In the genomic region with DNA sequence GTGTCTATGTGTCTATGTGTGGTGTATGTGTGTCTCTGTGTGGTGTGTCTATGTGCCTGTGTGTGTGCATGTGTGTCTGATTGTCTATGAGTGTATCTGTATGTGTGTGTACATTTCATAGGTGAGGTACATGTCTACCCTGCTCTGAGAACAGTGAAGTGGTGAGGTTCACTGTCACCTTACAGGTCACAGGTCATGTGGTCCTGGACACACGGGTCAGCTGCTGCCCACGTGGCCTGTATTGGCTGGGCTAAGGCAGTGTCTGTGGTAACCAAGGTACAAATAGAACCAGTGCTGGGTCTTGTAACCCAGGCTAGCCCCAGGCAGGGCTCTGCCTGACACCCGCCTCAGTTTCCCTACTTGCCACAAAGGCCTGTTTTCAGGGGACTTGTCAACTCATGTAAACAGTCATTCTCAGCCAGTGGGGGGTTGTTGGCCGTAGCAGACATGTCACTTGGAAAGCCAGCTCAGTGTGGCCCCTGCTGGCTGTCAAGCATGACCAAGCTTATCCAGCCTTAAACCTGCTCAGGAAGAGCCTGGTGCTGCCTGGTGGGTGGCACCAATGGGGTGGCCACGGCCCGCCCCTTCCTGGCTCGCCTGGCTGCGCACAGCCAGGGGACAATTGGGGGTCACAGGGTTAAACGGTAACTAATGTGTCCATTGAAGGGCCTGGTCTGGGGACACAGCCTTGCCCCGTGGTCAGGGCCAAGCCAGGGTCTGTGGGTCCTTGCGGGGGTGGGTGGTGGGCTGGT, we compare ENCODE assay signal across 13 mouse cellular contexts. TPM values are rescaled to one million over a fixed set of nuclear protein-coding genes. Genes with fewer than 3 reads are reported as not detected.
A peak's percentile ranks its signal among the peaks of the same experiment; 100 is the strongest.
DNase-seq lines count a peak whose midpoint lies in the region; ATAC-seq and TF ChIP-seq lines count a peak whose summit lies in the region.
"Had no signal": no experiment of that assay in that cellular context is flagged by ENCODE, and none has a peak within 500 bp of the region (broad histone marks: within the 10 kb centered on the region; RNA-seq: fewer than 3 reads in every experiment).

No protein-coding gene starts in this region.

- H3K27ac ChIP-seq in heart, embryonic 15.5 days = no peak overlapping the region
- peak overlapping the region; percentile 52; the same call in 1 of the 2 replicates for H3K27ac ChIP-seq in kidney, adult 2 months (ENCODE audit: insufficient read depth, low read depth, low read length)
- H3K27ac ChIP-seq in liver, embryonic 12.5 days = peak overlapping the region; percentile 71
- H3K27ac ChIP-seq in gastrocnemius, adult 2 months = no peak overlapping the region
- no peak overlapping the region for H3K27ac ChIP-seq in midbrain, embryonic 11.5 days (ENCODE audit: low read depth, low read length)
- H3K27ac ChIP-seq: neural tube, embryonic 12.5 days had no signal

- DNase-seq in heart, postnatal 4 days = no peak
- DNase-seq in kidney, adult 2 months = peak; percentile 79
- DNase-seq in gastrocnemius, adult 2 months = no peak
- DNase-seq in spleen, postnatal 4 days (ENCODE audit: low spot score in 2 of 2) = no peak
- DNase-seq in midbrain, embryonic 11.5 days (ENCODE audit: low spot score, missing footprints) = no peak
- DNase-seq: right cerebral cortex, postnatal 4 days had no signal

- no peak overlapping the region for H3K9ac ChIP-seq in heart, embryonic 15.5 days
- no peak overlapping the region for H3K9ac ChIP-seq in liver, embryonic 12.5 days
- no peak overlapping the region for H3K9ac ChIP-seq in midbrain, embryonic 11.5 days (ENCODE audit: low read length)
- H3K9ac ChIP-seq: neural tube, embryonic 12.5 days had no signal

- TF ChIP-seq CTCF in E14TG2a.4 (conservative IDR thresholded peaks at IDR 0.05; ENCODE audit: low read length) = no peak
- no peak for TF ChIP-seq CTCF in kidney, adult 2 months (conservative IDR thresholded peaks at IDR 0.05; ENCODE audit: insufficient read depth, insufficient read length, low read depth, low read length)
- TF ChIP-seq CTCF in gastrocnemius, adult 2 months (IDR thresholded peaks at IDR 0.05) = no peak

- peak overlapping the region; percentile 59; the same call in 1 of the 2 replicates for H3K4me2 ChIP-seq in heart, embryonic 15.5 days
- peak overlapping the region; percentile 15; the same call in 1 of the 2 replicates for H3K4me2 ChIP-seq in liver, embryonic 12.5 days
- no peak overlapping the region for H3K4me2 ChIP-seq in midbrain, embryonic 11.5 days

- no peaks in the 10 kb centered on the region for H3K9me3 ChIP-seq in heart, embryonic 15.5 days (replicated peaks)
- no peaks in the 10 kb centered on the region for H3K9me3 ChIP-seq in E14TG2a.4 (ENCODE audit: low read length)
- H3K9me3 ChIP-seq in liver, embryonic 12.5 days (replicated peaks) = no peaks in the 10 kb centered on the region
- H3K9me3 ChIP-seq in midbrain, embryonic 11.5 days (ENCODE audit: control insufficient read depth, low read length) = no peaks in the 10 kb centered on the region
- H3K9me3 ChIP-seq: neural tube, embryonic 12.5 days had no signal

- no peak for TF ChIP-seq POLR2A in kidney, adult 2 months (IDR thresholded peaks at IDR 0.05; ENCODE audit: low read depth, low read length)

- intact Hi-C loops in gastrocnemius, adult 2 months (cut with DNase I) = loop anchor here (2.0 kb wide), 1 partner anchor 15 kb away; no protein-coding TSS in a partner anchor

- H3K36me3 ChIP-seq in heart, embryonic 15.5 days = no peaks in the 10 kb centered on the region; the same call in 1 of the 2 replicates
- H3K36me3 ChIP-seq in E14TG2a.4 (ENCODE audit: insufficient read depth, low read length) = no peaks in the 10 kb centered on the region; the same call in 1 of the 2 replicates
- H3K36me3 ChIP-seq in kidney, adult 2 months (ENCODE audit: control insufficient read depth, insufficient read depth, low read length) = no peaks in the 10 kb centered on the region
- peaks cover 73% of the 10 kb centered on the region for H3K36me3 ChIP-seq in liver, embryonic 12.5 days
- H3K36me3 ChIP-seq in midbrain, embryonic 11.5 days (ENCODE audit: control insufficient read depth, insufficient read depth, low read length) = no peaks in the 10 kb centered on the region

- no peaks in the 10 kb centered on the region for H3K27me3 ChIP-seq in heart, embryonic 15.5 days
- H3K27me3 ChIP-seq in E14TG2a.4 (ENCODE audit: insufficient read depth, low read length) = no peaks in the 10 kb centered on the region; the same call in 1 of the 2 replicates
- no peaks in the 10 kb centered on the region for H3K27me3 ChIP-seq in kidney, adult 2 months (replicated peaks; ENCODE audit: control insufficient read depth, insufficient read depth, low read length)
- no peaks in the 10 kb centered on the region for H3K27me3 ChIP-seq in liver, embryonic 12.5 days (replicated peaks)
- no peaks in the 10 kb centered on the region; the same call in 1 of the 2 replicates for H3K27me3 ChIP-seq in midbrain, embryonic 11.5 days (ENCODE audit: control insufficient read depth, insufficient read depth, low read length)
- H3K27me3 ChIP-seq: neural tube, embryonic 12.5 days had no signal

- H3K4me1 ChIP-seq in heart, embryonic 15.5 days (replicated peaks) = peaks cover 71% of the 10 kb centered on the region
- peaks cover 58% of the 10 kb centered on the region for H3K4me1 ChIP-seq in E14TG2a.4 (replicated peaks; ENCODE audit: low read depth, low read length)
- H3K4me1 ChIP-seq in kidney, adult 2 months (ENCODE audit: control insufficient read depth, insufficient read depth, low read length) = peaks cover 62% of the 10 kb centered on the region
- peaks cover 90% of the 10 kb centered on the region for H3K4me1 ChIP-seq in liver, embryonic 12.5 days
- H3K4me1 ChIP-seq in midbrain, embryonic 11.5 days (ENCODE audit: control insufficient read depth, insufficient read depth, low read length) = peaks cover 20% of the 10 kb centered on the region

- ATAC-seq in heart, embryonic 15.5 days (replicated peaks; ENCODE audit: insufficient number of reproducible peaks, insufficient read depth, low FRiP score, low read depth) = no peak
- ATAC-seq in liver, embryonic 12.5 days = peak; percentile 44
- no peak for ATAC-seq in midbrain, embryonic 11.5 days (ENCODE audit: low FRiP score)
- ATAC-seq: forebrain, embryonic 16.5 days had no signal

- WGBS in heart, embryonic 15.5 days = 87% methylated on average over 11 of the region's 11 CpGs
- 41% methylated on average over 11 of the region's 11 CpGs for WGBS in kidney, adult 2 months
- 70% methylated on average over 11 of the region's 11 CpGs for WGBS in liver, embryonic 12.5 days (ENCODE audit: insufficient replicate concordance)
- 42% methylated on average over 11 of the region's 11 CpGs for WGBS in midbrain, embryonic 11.5 days

- H3K4me3 ChIP-seq in heart, embryonic 15.5 days = no peak overlapping the region
- peak overlapping the region; percentile 54; the same call in 1 of the 2 replicates for H3K4me3 ChIP-seq in E14TG2a.4 (replicated peaks; ENCODE audit: low read length)
- H3K4me3 ChIP-seq in kidney, adult 2 months (ENCODE audit: insufficient read depth, low read depth, low read length) = no peak overlapping the region
- H3K4me3 ChIP-seq in liver, embryonic 12.5 days = no peak overlapping the region
- H3K4me3 ChIP-seq in gastrocnemius, adult 2 months = no peak overlapping the region
- no peak overlapping the region for H3K4me3 ChIP-seq in midbrain, embryonic 11.5 days (ENCODE audit: low read depth, low read length)
- H3K4me3 ChIP-seq: neural tube, embryonic 12.5 days had no signal

RNA-seq across cellular contexts. Expression of a gene that starts 11.1 kb away (rescaled TPM):
- 2.1 and 3.7 TPM in 2 replicates for polyA plus RNA-seq in heart, embryonic 15.5 days (2015; fragmentation: Nextera tagmentation; extraction: Ambion mirVana)
- 1 to 10 TPM; 4.2 to 4.3 TPM for total RNA-seq in heart, postnatal 4 days (2021)
- polyA plus RNA-seq in kidney, adult 2 months (2012; rRNA removed) = 6.7 and 8.1 TPM in 2 replicates
- 5.6 and 6.4 TPM in 2 replicates for polyA plus RNA-seq in liver, embryonic 12.5 days (2016; fragmentation: Nextera tagmentation; extraction: Ambion mirVana)
- 1 to 10 TPM; 1.8 to 2.1 TPM for total RNA-seq in gastrocnemius, adult 2 months (2021)
- 4.2 and 6.2 TPM in 2 replicates for polyA plus RNA-seq in midbrain, embryonic 11.5 days (2014; fragmentation: Nextera tagmentation; extraction: Ambion mirVana)

RNA-seq across cellular contexts. Expression of a gene that starts 16.9 kb away (rescaled TPM):
- 95.2 and 118 TPM in 2 replicates for polyA plus RNA-seq in heart, embryonic 15.5 days (2015; fragmentation: Nextera tagmentation; extraction: Ambion mirVana)
- 100 to 1,000 TPM in 1 of 2 experiments, 10 to 100 TPM in 1; 91.0 to 100 TPM for total RNA-seq in heart, postnatal 4 days (2021)
- polyA plus RNA-seq in kidney, adult 2 months (2012; rRNA removed) = 146 and 154 TPM in 2 replicates
- polyA plus RNA-seq in liver, embryonic 12.5 days (2016; fragmentation: Nextera tagmentation; extraction: Ambion mirVana) = 67.5 and 74.1 TPM in 2 replicates
- 100 to 1,000 TPM; 107 to 121 TPM for total RNA-seq in gastrocnemius, adult 2 months (2021)
- 127 and 135 TPM in 2 replicates for polyA plus RNA-seq in midbrain, embryonic 11.5 days (2014; fragmentation: Nextera tagmentation; extraction: Ambion mirVana)

RNA-seq across cellular contexts. Expression of a gene that starts 21.2 kb away (rescaled TPM):
- polyA plus RNA-seq in heart, embryonic 15.5 days (2015; fragmentation: Nextera tagmentation; extraction: Ambion mirVana) = 0.34 and 0.51 TPM in 2 replicates
- total RNA-seq in heart, postnatal 4 days (2021) = under 1 TPM; 0.25 to 0.33 TPM
- 5.6 and 9.2 TPM in 2 replicates for polyA plus RNA-seq in kidney, adult 2 months (2012; rRNA removed)
- polyA plus RNA-seq in liver, embryonic 12.5 days (2016; fragmentation: Nextera tagmentation; extraction: Ambion mirVana) = 0.35 and 0.43 TPM in 2 replicates
- total RNA-seq in gastrocnemius, adult 2 months (2021) = under 1 TPM; 0.17 to 0.23 TPM
- polyA plus RNA-seq in midbrain, embryonic 11.5 days (2014; fragmentation: Nextera tagmentation; extraction: Ambion mirVana) = 0.34 and 0.61 TPM in 2 replicates

RNA-seq across cellular contexts. Expression of a gene that starts 22.0 kb away (rescaled TPM):
- 56.7 and 66.6 TPM in 2 replicates for polyA plus RNA-seq in heart, embryonic 15.5 days (2015; fragmentation: Nextera tagmentation; extraction: Ambion mirVana)
- 10 to 100 TPM; 25.5 to 28.5 TPM for total RNA-seq in heart, postnatal 4 days (2021)
- polyA plus RNA-seq in kidney, adult 2 months (2012; rRNA removed) = 60.4 and 67.5 TPM in 2 replicates
- polyA plus RNA-seq in liver, embryonic 12.5 days (2016; fragmentation: Nextera tagmentation; extraction: Ambion mirVana) = 99.9 and 114 TPM in 2 replicates
- 10 to 100 TPM; 19.7 to 22.0 TPM for total RNA-seq in gastrocnemius, adult 2 months (2021)
- polyA plus RNA-seq in midbrain, embryonic 11.5 days (2014; fragmentation: Nextera tagmentation; extraction: Ambion mirVana) = 92.7 and 98.4 TPM in 2 replicates

RNA-seq across cellular contexts. Expression of a gene that starts 27.3 kb away (rescaled TPM):
- 15.7 TPM in 1 of 2 replicates, not detected in the other for polyA plus RNA-seq in heart, embryonic 15.5 days (2015; fragmentation: Nextera tagmentation; extraction: Ambion mirVana)
- not detected for total RNA-seq in heart, postnatal 4 days (2021)
- polyA plus RNA-seq in kidney, adult 2 months (2012; rRNA removed) = not detected in 2 replicates
- polyA plus RNA-seq in liver, embryonic 12.5 days (2016; fragmentation: Nextera tagmentation; extraction: Ambion mirVana) = 0.98 and 11.0 TPM in 2 replicates
- total RNA-seq in gastrocnemius, adult 2 months (2021) = not detected
- 20.6 and 25.6 TPM in 2 replicates for polyA plus RNA-seq in midbrain, embryonic 11.5 days (2014; fragmentation: Nextera tagmentation; extraction: Ambion mirVana)
- total RNA-seq: hematopoietic stem cell, adult 5-6 weeks; layer of hippocampus, postnatal 14 days had no signal

Comparison
In these comparisons a context has a peak if more than half of its experiments do, and no peak if none do; other contexts are left out.
1. H3K27ac ChIP-seq: peak in kidney, adult 2 months (single experiment) and liver, embryonic 12.5 days (single experiment); none in heart, embryonic 15.5 days (single experiment), gastrocnemius, adult 2 months (single experiment) and midbrain, embryonic 11.5 days (single experiment).